Mouse (Mus musculus) stomach, embryonic 16.5 days (tissue): ENCODE results near the gene Foxp1. TPM values are rescaled to one million over a fixed set of nuclear protein-coding genes. Genes with fewer than 3 reads are reported as not detected.
A peak's percentile ranks its signal among the peaks of the same experiment; 100 is the strongest.

Experiments
- ATAC-seq: fragments of 200-750 bp; cut with Nextera tagmentation; 2 replicates; pipeline ENCODE4 v1.8.0; 2017; ENCODE audit warnings: moderate number of reproducible peaks, moderate TSS enrichment; ENCODE audit not compliant: insufficient read depth, low FRiP score
- H3K27ac ChIP-seq: fragments of 300-500 bp; sonication (generic); 2 replicates; pipeline ENCODE4 v1.5.1; 2014; ENCODE audit warnings: low read length
- H3K27me3 ChIP-seq: fragments of 300-500 bp; sonication (generic); 2 replicates; pipeline ENCODE4 v1.6.1; 2014; ENCODE audit warnings: low read length, control low read depth, mixed read lengths; ENCODE audit not compliant: control insufficient read depth, insufficient read depth
- H3K36me3 ChIP-seq: fragments of 300-500 bp; sonication (generic); 2 replicates; pipeline ENCODE4 v1.6.1; 2014; ENCODE audit warnings: low read length; ENCODE audit not compliant: control insufficient read depth, insufficient read depth
- H3K4me1 ChIP-seq: fragments of 300-500 bp; sonication (generic); 2 replicates; pipeline ENCODE4 v1.6.1; 2014; ENCODE audit warnings: low read length, control low read depth, mixed read lengths; ENCODE audit not compliant: control insufficient read depth, insufficient read depth
- H3K4me2 ChIP-seq: fragments of 300-500 bp; sonication (generic); 2 replicates; pipeline ENCODE4 v1.6.1; 2014; ENCODE audit warnings: low read depth, low read length, mixed read lengths
- H3K4me3 ChIP-seq: fragments of 300-500 bp; sonication (generic); replicated peaks from 2 replicates; pipeline ENCODE4 v1.5.1; 2014; ENCODE audit warnings: mild to moderate bottlenecking, low read length
- H3K9ac ChIP-seq: fragments of 300-500 bp; sonication (generic); 2 replicates; pipeline ENCODE4 v1.6.1; 2014; ENCODE audit warnings: low read length
- H3K9me3 ChIP-seq: fragments of 300-500 bp; sonication (generic); replicated peaks from 2 replicates; pipeline ENCODE4 v1.6.1; 2016; ENCODE audit warnings: low read length, control low read depth; ENCODE audit not compliant: control insufficient read depth
- WGBS: fragments of 180-500 bp; shearing (Covaris S2); extraction: QIAGEN DNeasy Blood & Tissue Kit; methylation state at CpG from one replicate; pipeline ENCODE4 v1.1.7; 2014; 5-methylcytosine and 5-hydroxymethylcytosine counted together
- polyA plus RNA-seq: library from polyadenylated mRNA; unstranded; fragments of >200 nt; fragmentation: Nextera tagmentation; extraction: Ambion mirVana; gene quantifications from 2 replicates; pipeline ENCODE4 v1.2.1, GENCODE M21; 2015

The Foxp1 gene
- polyA plus RNA-seq, 1 experiment from 2014 or later: 108 TPM

DNA sequence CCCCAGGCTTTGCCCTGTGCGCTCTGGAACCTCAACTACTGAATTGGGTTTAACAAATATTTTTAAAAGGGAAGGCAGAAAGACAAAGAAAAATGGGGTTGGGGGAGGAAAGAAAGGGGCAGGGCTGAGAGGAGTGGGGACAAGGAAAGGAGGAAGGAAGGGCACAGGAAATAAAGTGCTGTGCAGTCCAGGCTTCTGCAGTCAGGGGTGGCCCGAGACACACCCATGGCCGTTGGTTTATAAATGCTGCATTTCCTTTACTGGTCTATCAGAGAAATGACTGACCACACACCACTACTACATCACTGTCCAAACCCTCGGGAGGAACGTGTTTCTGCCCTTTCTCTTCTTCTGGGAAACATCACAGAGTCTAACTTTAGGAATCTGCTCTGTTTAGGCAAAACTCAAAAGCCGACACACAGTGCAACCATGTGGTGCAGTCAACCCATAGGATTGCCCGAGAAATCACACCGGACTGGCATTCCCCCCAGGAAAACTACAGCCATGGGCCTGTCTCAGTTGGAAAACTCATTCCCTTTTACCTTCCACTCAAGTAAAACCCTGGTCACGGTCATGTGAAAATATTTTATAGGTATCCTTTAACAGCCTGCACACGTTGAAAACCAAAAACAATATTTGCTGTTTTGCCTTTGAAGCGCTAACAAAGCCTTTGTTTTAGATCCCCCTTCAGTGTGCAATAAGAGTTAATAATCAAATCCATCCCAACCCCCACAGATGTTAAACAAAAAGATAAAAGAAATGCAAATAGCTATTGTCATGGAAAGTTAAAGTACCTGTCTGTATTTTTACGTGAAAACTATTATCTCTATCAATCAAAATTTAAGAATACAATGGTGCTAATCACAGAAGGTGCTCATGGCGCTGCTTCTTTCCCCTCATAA lies 258.1 kb downstream of the Foxp1 start:
- Histone ChIP-seq H3K27ac (peak overlapping the region; percentile 60), H3K27me3 (no peaks in the 10 kb centered on the region), H3K9me3 (no peaks in the 10 kb centered on the region), H3K4me3 (no peak overlapping the region; the same call in 1 of the 2 replicates), H3K36me3 (no peaks in the 10 kb centered on the region), H3K4me2 (peak overlapping the region; percentile 26), H3K4me1 (peaks cover 55% of the 10 kb centered on the region), H3K9ac (peak overlapping the region; percentile 54)
- 0 out of 2 replicates have a peak, but pooled peaks have one; percentile 48 for ATAC-seq
- 29% methylated on average over 13 of the region's 13 CpGs for WGBS

DNA sequence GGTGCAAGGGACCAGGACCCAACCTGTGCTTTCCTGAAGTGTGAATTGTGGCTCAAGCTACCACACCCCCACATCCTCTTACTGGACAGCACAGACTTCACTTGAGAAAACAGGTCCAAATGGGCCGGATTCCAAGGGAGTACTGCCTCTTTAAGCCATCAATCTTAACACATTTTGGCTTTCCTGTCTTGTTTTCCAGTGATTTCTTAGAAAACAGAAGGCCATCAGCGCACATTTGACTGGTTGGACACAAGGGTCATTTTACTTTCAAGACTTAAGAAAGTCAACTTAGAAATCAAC lies 258.7 kb downstream of the Foxp1 start:
- Histone ChIP-seq H3K9ac (peak overlapping the region; percentile 54; the same call in 1 of the 2 replicates), H3K36me3 (no peaks in the 10 kb centered on the region), H3K4me3 (no peak overlapping the region), H3K27ac (peak overlapping the region; percentile 60), H3K4me1 (peaks cover 55% of the 10 kb centered on the region), H3K4me2 (peak overlapping the region; percentile 26), H3K9me3 (no peaks in the 10 kb centered on the region), H3K27me3 (no peaks in the 10 kb centered on the region)
- no peak for ATAC-seq
- 46% methylated on average over 2 of the region's 2 CpGs for WGBS

DNA sequence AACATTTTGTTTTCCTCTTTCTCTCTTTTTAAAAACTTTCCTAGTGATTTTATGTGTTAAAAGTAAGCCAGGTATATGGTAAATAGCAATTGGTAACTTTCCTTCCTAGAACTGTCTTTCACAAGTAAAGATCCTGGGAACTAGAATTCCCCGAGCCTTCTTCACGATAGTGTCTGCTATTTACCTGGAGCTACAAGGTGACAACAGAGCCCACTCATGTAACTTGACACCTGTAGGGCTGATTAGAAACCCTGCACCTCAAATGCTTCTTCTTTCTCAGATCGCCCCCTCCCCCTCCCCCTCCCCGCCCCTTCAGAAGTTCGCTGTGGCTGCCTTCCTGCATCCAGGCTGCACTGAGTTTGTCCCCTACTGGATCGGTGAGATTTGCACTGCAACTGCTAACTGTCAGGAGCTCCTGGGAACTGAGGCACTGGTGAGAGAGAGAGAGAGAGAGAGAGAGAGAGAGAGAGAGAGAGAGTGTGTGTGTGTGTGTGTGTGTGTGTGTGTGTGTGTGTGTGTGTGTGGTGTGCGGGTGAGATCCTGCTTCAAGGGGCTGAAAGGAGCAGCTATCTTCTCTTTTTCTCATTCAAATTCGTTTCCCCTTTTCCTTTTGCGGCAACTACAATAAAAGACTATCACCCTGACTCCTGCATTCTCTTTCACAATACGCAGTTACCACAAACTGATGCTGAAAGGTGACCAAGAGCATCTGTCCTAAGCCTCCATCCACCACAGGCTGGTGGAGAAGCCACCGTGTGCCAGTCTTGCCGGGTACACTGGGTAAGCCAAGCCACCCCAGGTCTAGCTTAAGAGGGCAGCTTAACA lies 259.2 kb downstream of the Foxp1 start:
- peak overlapping the region; percentile 54; the same call in 1 of the 2 replicates for H3K9ac ChIP-seq
- H3K4me2 ChIP-seq: peak overlapping the region; percentile 26
- peak overlapping the region; percentile 60; the same call in 1 of the 2 replicates for H3K27ac ChIP-seq
- H3K4me1 ChIP-seq: peaks cover 51% of the 10 kb centered on the region
- no peak overlapping the region for H3K4me3 ChIP-seq
- H3K36me3 ChIP-seq: no peaks in the 10 kb centered on the region
- no peak for ATAC-seq
- H3K27me3 ChIP-seq: no peaks in the 10 kb centered on the region
- 24% methylated on average over 12 of the region's 12 CpGs for WGBS
- no peaks in the 10 kb centered on the region for H3K9me3 ChIP-seq

DNA sequence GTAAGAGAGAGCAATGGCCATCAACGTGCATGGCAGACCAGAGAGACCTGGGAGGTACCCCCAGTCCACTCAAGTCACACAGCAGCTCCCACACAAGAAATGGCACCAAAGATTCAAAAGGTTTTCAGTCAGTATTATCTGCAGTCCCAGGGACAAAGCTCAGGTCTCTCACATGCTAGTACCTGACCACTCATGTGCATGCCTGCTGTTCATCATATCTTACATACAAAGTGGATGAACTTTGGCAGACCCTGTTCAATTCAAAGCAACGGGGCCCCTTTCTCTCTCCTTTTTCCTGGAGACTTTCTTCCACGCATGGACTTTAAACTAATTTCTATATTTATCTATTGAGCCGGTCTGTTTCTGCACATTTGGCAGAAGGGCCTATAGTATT lies 260.8 kb downstream of the Foxp1 start:
- ATAC-seq: no peak
- no peak overlapping the region for H3K9ac ChIP-seq
- no peak overlapping the region for H3K4me3 ChIP-seq
- H3K4me1 ChIP-seq: peaks cover 49% of the 10 kb centered on the region
- no peaks in the 10 kb centered on the region for H3K9me3 ChIP-seq
- 21% methylated on average over 4 of the region's 4 CpGs for WGBS
- H3K36me3 ChIP-seq: no peaks in the 10 kb centered on the region
- H3K27me3 ChIP-seq: no peaks in the 10 kb centered on the region
- H3K27ac ChIP-seq: peak overlapping the region; percentile 62; the same call in 1 of the 2 replicates
- no peak overlapping the region for H3K4me2 ChIP-seq

DNA sequence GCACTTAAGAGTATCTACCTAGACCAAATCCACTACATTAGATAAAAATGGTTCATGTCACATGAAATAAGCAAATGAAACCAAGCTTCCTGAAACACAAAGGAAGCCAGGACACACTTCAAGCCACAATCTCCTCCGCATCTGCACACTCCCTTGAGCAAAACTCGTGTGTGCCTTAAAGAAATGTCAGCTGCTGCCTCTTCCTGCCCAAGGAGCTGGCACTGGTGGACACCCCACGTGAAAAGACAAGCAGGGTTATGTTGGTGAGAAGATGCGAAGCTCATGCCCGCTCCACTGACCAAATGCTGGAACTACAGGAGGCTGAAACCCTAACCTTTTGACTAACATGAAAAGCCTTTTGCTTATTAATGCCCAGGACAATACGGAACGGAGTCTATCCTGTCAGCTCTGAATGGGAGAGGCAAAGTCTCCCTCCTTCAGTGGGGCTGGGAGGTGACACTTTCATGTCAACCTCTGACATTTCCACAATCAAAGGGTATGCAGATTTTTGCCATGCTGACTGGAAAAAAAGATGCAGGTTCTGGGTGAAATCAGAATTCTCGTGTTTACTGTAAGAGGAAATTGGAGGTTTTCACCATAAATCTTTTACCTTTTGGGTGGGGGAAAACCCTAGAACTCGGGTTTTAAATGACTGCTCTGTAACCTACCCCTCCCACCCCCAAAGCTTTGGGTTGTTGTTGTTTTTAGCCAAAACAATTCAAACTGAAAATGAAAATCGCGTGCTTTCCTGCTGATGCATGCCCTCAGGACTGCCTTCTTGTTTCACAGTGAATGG lies 261.4 kb downstream of the Foxp1 start:
- Histone ChIP-seq H3K4me3 (no peak overlapping the region), H3K27ac (peak overlapping the region; percentile 62; the same call in 1 of the 2 replicates), H3K27me3 (no peaks in the 10 kb centered on the region), H3K9ac (no peak overlapping the region), H3K36me3 (no peaks in the 10 kb centered on the region), H3K4me1 (peaks cover 43% of the 10 kb centered on the region), H3K9me3 (no peaks in the 10 kb centered on the region), H3K4me2 (no peak overlapping the region)
- whole genome bisulfite sequencing: 60% methylated on average over 11 of the region's 11 CpGs
- no peak for ATAC-seq

DNA sequence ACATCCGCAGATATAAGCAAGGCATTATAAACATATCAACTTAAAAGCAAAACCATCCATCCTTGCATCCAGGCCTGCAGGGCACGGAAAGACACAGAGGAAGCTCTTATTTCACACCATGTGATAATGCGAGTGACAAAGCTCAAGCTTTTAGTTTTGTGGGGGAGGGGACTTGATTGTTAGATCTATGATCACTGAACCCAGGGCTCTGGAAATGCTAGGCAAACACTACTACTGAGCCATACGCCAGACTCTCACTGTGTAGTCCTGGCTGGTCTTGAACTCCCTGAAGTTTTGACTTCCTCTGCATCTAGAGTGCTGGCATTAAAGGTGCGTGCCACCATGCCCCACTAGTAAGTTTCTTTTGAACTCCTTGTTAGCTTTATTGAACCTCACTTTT lies 264.2 kb downstream of the Foxp1 start:
- Histone ChIP-seq H3K9ac (no peak overlapping the region), H3K36me3 (no peaks in the 10 kb centered on the region), H3K27me3 (no peaks in the 10 kb centered on the region), H3K4me3 (no peak overlapping the region), H3K9me3 (no peaks in the 10 kb centered on the region), H3K4me1 (peaks cover 17% of the 10 kb centered on the region; the same call in 1 of the 2 replicates), H3K27ac (no peak overlapping the region), H3K4me2 (no peak overlapping the region)
- no peak for ATAC-seq
- WGBS: 59% methylated on average over 5 of the region's 5 CpGs

DNA sequence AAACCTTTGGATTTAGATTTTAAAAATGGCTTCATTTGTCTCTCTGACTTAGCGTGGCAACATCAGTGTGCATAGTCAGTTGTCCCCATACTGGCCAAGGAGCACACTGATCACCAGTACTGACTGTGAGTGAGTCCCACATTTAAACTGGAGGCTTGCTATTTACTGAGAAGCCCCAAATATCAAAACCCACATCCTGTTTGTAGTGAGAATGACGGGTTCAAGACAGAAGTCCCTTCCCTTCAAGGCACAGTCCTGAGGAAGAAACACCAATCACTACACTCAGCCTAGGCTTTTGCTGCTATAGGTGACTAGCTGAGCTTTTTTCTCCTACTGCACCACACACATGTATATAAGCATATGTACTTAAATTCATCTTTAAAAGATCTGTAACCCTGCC lies 264.8 kb downstream of the Foxp1 start:
- H3K36me3 ChIP-seq: no peaks in the 10 kb centered on the region
- peaks cover 11% of the 10 kb centered on the region; the same call in 1 of the 2 replicates for H3K4me1 ChIP-seq
- H3K4me2 ChIP-seq: no peak overlapping the region
- no peaks in the 10 kb centered on the region for H3K27me3 ChIP-seq
- no peaks in the 10 kb centered on the region for H3K9me3 ChIP-seq
- WGBS: 73% methylated on average over 2 of the region's 2 CpGs
- no peak overlapping the region for H3K4me3 ChIP-seq
- no peak for ATAC-seq
- H3K9ac ChIP-seq: no peak overlapping the region
- H3K27ac ChIP-seq: no peak overlapping the region

DNA sequence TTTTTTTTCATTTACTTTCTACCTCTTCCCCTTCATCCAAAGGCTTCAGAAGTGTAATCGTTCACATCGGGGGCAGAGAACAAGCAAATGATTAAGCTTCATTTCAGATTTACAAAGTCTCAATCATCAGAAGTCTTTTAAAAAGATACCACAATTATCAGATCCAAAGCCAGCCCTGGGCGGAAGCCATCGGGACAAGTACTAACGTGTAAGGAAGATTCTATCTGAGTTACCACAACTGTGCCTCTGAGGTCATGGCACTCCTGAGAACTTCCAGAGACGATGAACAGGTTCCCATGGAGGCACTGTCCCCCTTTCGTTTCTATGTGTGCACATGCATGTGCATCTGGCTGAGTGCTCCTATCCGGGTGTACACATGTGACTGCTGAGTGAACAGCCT lies 269.2 kb downstream of the Foxp1 start:
- no peak for ATAC-seq
- Histone ChIP-seq H3K27me3 (no peaks in the 10 kb centered on the region), H3K36me3 (no peaks in the 10 kb centered on the region), H3K4me1 (no peaks in the 10 kb centered on the region), H3K4me2 (no peak overlapping the region), H3K9ac (no peak overlapping the region), H3K9me3 (no peaks in the 10 kb centered on the region), H3K27ac (no peak overlapping the region), H3K4me3 (no peak overlapping the region)
- 63% methylated on average over 8 of the region's 8 CpGs for WGBS
